Mouse (Mus musculus) right cerebral cortex, postnatal 36 days (tissue): Measurements from ENCODE around the gene Epha4.
A peak's percentile ranks its signal among the peaks of the same experiment; 100 is the strongest.

Experiments
- DNase-seq, 2 experiments: peaks; one replicate each; pipeline ENCODE4 v3.0.0; 2022; ENCODE audit warnings: low spot score in 2 of 2, mixed read lengths in 1 of 2

The Epha4 gene

DNA sequence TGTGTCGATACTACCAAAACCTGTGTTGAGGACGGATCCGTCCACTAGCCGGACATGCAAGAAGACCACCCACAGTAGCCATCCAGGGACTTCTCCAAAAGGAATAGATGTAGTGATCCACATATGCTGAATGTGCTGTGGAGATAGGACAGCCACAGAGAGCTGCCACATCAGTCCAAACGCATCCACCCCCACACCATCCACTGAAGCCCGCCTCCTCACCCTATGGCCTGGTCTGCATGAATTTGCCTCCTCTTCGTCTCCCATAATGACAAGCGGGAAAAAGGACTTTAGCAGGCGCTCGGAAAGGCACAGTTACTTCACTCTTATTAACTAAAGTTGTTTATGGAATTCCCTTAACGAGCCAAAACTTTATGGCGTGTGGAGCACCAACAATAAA is 68.5 kb downstream of the Epha4 start:
- peak in 1 of 2 experiments; percentile 50 for DNase-seq

DNA sequence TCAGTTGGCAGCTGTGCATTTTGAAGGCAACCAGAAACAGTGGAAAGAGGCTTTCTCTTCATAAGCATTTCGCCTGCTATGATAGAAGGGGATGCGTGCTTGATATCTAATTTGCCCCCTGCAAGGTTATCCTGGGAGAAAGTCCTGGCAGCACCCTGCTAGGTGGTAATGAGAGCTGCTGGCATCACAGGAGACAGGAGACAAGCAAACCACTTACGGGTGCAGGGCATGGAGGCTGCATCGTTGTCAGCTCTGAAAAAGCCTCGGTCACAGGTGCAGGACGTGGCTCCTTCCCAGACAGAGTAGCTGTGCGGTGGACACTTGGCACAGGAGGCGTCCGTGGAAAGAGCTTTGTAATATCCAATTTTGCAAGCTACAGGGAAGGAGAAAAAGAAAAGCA is 70.2 kb downstream of the Epha4 start:
- no peak for DNase-seq

DNA sequence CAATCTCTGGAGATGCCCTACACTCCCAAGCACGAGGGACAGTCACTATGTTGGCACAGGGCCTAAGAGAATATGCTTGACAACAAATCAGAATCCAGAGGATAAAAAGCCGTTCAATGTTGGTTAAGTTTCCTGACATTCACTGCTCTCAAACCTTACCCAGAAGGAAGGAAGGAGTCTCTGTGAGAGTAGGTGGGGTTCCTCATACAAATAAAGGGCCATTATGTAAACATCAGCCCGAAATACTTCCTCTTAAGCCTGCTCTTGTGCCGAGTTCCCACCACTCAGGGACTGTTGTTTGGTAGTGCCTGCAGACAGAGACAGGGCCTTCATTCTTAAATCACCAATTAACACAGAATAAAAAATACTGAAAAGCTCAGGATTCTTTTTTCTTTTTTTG is 72.9 kb downstream of the Epha4 start:
- no peak for DNase-seq

DNA sequence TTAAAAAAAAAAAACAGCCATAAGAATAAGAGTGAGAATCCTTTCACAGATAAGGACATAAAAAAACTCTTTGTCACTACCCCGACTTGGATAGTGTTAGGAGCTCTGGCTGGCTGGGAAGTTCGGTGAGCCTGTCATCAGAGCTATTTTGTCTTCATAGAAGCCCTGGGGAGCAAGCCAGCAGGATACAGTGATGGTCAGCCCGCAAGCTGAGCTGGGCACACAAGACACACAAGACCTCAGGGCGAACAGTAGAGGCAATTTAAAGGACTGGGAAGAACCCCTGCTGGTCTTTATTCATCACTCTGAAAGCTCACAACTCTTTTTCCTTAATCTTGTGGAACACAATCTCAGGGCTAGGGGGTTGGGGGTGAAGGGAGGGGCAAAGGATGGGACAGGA is 73.5 kb downstream of the Epha4 start:
- DNase-seq: no peak

DNA sequence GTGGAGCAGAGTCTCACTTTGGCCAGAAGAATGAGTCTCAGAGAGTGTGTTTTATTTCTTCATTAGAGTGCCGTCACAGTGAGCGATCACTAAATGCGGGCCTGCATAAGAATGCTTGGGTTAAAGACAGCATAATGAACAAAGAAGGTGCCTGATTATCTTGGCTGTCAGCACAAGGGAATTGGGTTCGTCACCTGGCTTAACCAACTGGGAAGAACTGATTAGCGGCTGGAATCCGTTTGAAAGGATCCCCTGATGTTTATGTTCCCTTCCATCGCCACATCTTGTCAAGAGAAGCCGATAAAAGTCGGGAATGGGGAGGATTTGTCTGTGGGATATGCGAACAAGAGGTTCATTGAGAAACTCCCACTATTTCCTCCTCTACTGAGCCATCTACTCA is 74.4 kb downstream of the Epha4 start:
- DNase-seq: no peak

DNA sequence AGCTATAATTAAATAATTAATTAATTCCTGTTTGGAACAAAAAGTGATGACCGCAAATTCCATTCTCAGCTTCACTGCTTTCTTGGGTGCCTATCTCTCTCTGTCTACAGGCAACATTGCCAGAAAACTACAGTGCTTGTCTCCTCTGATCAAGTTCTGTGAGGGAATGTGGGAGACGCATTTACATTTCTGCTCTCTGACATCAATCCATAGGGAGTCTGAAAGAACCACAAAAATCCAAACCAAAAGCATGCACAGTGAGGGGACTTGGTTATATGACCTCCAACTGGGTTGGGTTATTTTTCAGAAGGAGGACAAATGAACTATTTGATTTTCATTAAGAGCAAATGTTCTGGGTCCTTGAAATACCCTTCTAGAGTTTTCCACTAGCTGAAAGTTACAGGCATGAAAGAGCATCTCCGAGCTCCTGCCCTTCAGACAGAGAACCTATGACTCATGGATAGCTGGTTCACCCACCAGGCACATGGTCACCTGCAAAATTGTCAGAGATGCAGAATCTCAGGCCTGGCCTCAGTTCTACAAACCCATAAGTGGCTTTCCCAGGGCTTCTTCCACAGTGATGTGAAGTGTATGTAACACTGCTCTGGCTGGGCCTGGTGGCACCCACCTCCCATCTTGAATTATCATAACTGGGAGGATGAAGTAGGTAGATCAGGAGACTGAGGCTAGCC is 75.4 kb downstream of the Epha4 start:
- DNase-seq: no peak

DNA sequence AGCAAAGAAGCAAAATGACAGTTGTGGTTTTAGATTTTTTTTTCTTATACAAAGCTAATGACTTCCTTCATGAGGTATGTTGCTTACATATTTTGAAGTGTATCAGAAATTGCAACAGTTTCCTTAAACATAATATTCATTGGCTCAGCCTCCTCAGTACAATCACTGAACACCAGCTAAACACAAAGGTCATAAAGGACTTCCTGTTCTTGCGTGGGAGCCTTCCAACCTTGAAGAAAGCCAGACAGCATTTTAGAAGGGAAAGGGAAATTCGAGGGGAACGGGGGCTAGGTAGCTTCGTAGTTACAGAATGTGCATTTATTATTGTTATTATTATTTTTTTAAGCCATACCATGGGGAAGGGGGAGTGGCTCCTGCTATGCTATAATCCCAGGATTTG is 76.2 kb downstream of the Epha4 start:
- no peak for DNase-seq

DNA sequence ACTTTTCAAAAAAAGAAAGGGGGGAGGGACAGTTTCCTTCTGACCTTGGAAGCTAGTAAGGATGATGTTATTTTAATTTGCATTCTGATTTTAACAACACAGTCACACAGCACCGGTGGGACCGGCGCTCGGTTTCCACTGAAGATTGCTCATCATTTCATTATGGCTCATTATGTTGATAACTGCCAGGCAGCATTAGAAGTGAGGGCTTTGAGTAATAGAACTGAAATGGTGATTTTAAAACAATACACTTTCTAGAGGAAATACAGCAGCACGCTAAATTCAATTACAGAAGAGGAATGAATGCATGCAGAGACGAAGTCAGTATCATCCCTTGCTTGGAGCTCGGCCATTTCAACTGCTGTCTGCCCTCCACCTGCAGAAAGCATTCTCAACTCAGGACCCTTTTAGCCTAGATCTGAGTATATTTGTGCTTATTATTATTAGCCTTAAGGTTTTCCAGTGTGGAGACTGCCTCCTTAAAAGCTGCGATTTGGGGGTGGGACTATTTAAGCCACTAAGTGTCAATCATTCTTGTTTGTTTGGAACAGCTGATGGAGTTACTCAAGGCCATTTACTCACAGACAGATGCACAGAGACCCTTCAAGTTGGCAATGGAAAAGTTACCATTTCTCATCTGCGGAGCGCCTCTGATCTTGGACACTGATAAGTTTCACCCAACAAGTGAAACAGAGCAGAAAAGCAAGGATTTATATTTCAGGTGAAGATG is 76.8 kb downstream of the Epha4 start:
- DNase-seq: no peak

DNA sequence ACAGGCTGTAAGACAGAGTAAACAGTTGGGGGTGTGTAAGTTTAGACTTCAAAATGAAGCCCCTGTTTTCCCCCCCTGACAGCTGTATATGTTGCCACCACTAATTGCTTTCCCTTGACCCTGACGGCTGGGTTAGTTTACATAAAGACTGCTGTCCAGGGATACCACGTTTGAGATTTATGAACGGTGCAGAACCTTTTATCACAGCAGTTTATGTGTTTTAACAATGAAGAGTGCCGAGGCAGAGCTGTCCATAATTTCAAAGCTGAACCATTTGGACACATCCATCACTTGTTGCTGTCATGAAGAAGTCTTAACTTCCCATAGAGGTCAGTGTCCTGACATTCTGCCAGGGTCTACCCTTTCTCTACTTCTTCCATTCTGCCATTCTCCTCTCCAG is 79.8 kb downstream of the Epha4 start:
- no peak for DNase-seq

DNA sequence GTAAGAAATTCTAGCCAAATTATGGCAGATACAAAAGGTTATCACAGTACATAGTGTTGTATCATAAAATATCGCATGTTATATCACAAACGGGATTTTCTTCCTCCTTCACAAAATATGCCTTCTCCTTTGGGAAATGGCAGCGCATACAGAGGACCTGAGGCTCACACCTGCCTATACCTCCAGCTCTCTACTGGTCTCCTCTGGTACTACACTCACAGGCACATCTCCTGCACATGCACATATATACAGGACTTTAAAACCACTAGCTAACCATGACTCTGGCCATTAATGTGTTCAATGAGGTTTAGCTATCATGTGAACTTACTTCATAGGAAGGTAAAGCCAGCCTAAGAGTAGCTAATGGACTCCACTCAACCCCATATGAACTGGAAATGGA is 81.7 kb downstream of the Epha4 start:
- DNase-seq: no peak

DNA sequence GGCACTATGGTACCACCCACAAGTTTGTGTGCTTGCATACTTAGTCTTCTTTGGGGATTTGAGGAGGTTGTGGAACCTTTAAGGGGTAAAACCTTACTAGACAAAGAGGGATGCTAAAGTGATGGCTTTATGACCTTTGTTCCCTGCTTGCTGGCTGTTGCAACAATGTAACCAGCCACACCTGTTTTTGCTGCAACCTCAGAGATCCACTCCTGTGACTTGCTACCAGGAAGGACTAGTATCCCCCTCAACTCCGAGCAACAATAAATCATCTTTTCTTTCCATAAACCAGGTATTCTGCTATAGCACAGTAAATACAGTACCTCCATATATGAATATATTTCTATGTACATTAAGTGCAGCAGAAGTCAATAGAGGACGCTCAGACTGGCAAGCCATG is 82.4 kb downstream of the Epha4 start:
- no peak for DNase-seq

DNA sequence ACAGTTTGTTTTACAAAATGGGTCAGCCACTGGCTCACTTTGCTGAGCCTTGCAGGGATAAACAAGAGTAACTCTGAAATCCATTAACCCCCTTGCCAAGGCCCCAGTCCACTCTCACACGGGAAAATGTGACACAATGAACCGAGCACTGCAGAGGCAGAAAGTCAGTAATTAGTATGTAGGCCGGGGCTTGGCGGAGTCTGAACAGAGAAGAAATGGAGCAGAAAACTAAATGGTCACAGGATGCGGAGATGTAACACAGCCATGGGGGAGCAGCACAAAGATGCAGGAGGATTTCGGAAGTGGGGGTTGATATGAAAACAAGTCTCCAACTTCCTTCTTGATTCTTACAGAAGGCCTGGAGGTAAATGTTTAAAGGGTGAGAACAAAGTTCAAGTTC is 85.7 kb downstream of the Epha4 start:
- DNase-seq: no peak

DNA sequence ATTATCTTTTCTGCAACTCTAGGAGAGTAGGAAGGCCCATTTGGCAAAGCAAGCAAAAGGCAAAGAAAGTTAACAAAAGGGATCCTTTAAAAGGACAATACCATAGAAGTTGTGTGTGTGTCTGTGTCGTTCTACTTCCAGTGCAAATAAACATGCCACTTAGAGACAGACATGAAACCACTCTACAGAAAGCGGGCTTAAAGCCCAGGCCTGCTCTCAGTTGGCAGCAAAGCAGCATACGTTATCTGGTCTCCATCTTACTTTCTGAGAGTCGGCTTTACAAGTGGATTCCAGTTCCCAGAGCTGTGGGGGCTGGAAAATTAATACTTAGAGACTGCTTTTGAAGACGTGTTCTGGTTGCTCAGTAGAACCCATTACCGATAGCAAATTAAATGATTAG is 87.9 kb downstream of the Epha4 start:
- DNase-seq: no peak

DNA sequence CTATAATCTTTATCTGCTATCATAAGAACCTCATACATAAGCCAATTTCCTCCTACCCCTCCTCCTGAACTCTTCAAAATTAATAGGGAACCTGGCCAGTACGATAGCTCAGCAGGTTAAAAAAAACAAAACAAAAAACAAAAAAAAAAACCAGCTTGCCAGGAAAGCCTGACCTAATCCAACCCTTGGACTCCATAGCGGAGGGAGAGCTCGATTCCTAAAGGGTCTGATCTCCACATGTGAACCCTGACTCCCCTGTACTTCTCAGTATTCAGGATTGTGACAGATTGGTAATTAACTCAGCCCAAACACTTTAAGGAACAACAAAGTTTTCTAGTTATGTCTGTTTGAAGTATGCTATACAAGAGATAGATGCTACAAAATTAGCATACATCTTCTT is 89.7 kb downstream of the Epha4 start:
- DNase-seq: no peak

DNA sequence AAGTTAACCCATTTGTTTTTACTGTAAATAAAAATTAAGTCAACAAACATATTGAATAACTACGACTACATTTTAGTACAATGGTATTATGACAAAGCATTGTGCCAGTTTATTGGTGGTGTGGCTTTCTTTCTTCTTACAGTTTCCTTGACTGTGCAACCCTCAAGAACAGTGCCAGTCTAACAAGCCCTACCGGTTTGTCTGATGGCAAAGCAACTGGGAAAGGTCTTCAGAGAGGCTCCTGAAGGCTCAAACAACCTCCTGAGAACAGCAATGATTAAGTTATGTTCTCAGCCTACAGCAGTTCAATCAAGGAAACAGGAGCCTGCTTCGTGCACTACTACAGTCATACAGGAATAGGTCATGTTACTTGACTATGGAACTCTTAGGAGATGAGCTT is 93.8 kb downstream of the Epha4 start:
- DNase-seq: no peak

DNA sequence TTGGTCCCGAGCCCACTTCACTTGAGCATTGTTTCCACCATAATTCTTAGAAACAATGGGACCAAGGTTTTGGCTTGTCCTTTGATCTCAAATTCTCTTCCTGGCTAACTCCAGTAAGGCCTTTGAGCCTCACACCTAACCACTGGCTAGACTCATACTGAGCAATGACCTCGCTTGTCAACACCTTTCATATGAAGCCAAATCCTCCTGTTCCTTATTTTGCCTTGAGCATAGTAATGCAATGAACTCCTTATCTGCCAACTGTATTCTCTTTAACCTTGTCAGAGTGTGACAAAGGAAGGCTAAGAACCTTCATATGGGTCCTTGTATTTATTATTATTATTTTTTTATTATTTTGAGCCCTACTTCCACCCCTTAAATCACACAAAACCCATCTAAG is 94.5 kb downstream of the Epha4 start:
- no peak for DNase-seq

DNA sequence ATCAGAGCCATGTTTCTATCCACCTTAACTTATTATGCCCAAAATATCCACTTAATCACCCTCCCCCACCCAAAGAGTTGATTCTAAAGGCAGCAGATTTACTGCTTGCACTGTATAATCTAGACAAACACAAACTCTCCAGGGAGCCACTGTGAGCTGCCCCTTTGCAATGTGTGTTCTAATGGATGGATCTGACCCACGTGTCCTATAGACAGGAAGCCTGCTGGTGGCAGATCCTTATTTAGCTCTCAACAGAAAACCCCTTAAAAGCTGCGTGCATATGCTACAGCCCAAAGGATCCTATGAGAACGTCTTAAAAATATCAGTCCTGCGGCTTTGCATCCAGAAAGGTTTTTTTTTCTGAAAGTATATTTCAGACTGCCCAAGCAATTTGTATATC is 98.0 kb downstream of the Epha4 start:
- DNase-seq: no peak

DNA sequence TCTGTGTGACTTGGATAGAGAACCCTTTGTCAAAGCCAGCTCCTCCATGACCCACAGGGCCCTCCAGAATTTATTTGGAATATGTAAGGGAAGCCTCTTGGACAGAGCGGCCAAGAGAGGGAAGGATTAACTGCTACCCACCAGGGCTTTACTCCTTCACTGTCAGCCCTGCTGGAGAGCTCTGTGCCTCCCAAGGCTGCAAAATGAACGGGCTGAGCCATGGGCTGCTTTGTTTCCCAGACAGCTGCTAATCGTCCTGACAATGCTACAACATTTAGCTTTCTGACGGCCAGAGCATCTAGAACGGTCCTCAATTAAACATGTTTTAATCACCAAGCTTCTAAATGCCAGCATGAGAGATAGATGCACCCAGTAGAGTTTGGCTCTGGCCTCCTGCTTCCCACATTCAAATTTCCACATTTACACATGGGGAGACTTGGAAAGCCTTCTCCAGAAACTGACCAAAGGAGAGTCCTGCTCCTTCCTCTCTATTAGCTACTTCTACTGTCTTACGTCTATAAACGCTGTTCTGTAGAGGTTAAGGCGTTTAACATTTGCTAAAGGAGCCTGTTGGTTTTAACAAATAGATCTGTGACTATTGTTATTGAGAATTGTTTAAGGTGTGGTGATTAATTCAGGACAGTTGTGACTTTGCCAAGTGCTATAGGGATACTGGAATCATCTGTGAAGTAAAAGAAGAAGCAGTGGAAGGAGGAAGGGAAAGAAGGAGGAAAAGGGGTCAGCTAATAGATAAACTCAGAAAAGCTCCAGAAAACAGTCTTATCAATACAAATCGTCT is 101.8 kb downstream of the Epha4 start:
- no peak for DNase-seq

DNA sequence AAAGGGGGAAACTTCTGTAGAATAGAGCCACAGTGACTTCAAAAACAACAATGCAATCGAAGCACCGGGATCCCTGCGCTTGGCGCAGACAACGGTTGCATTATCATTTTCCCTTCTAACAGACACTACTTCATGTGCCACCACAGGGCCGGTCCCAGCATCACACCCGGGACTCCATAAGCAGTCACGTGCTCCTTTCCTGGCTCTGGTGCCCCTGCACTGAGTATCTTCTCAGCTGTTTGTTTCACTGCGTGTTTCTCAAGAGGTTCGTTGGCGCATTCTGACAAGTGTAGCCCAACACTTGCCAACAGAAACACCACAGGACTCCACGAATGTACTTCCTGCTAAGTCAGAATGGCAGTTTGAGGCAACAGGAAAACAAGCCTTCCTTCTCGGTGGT is 102.6 kb downstream of the Epha4 start:
- no peak for DNase-seq

DNA sequence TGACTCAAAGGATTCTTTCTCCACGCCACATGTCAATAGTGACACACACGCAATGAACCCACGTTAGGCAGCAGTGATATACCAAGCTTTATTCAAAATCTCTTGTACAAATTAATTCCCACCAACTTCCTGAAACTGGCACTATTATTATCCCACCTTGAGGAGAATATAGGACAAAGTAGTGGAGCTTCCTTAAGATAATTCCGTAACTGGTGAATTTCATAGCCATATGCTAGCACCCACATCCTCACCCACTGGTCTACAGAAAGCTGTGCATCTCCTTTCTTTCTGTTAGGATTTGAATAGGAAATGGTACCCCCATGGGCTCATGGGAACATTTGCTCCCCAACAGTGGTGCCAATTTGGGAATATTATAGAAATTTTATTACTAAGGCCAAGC is 103.7 kb downstream of the Epha4 start:
- DNase-seq: peak in 1 of 2 experiments; percentile 51

DNA sequence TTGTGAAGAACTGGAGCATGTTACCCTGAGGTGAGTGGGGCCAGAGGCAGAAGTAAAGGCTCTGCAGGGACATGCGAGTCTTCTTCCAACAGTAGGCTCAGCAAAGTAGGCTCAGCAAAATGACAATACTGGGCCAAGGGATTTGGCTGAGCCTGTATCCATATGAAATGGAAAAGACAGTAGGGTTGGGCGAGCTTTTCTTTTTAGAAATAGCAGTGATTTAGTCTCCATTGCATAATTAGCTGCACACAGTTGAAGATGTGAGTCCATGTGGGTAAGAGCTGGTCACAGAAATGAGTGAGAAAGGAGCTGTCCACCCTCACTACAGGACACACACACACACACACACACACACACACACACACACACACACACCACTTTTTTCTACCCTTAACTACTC is 104.2 kb downstream of the Epha4 start:
- no peak for DNase-seq

DNA sequence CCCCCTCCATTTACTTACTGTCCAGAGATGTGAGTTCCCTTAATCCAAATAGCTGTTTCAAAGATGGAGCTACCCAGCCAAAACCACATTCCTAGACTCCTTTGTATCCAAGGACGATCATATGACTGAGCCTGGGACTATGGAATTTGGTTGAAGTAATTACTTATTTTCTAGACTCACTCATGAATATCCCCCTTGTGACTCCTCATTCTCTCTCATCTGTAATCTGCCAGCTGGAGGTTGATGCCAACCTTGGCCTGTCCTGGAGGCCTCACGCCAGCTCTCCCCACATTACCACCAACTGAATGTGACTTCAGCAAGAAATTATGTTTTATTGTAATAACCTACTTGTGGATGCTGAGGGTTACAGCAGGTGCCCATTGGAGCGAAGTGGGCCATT is 104.7 kb downstream of the Epha4 start:
- no peak for DNase-seq

DNA sequence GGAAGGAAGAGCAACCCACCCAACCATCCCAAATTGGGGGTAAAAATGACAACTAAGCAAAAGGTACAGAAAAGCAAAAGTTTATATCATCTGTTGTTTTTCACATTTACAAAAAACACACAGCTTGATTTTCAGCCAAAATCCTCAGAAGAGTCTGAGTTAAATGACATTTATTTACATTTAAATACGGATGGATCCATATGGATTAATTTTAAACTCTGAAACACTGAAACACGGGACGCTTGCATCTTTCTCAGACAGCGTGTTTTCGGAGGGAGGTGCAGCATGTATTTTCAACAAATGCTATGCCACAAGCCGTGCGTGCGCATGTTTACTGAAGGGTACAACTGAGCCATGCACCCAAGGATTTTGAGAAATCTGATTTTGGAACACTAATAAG is 105.4 kb downstream of the Epha4 start:
- no peak for DNase-seq
